Mouse (Mus musculus) liver, postnatal 0 days (tissue): ENCODE measurements around the gene Dusp7. TPM values are rescaled to one million over a fixed set of nuclear protein-coding genes. Genes with fewer than 3 reads are reported as not detected.
A peak's percentile ranks its signal among the peaks of the same experiment; 100 is the strongest.

Experiments used
- ATAC-seq: fragments of 200-750 bp; cut with Nextera tagmentation; 2 replicates; pipeline ENCODE4 v1.8.0; 2017; ENCODE audit warnings: mild to moderate bottlenecking, moderate library complexity
- DNase-seq: peaks from one replicate; pipeline ENCODE4 v3.0.0-alpha.2; 2016
- H3K27ac ChIP-seq: fragments of 300-500 bp; sonication (generic); 2 replicates; pipeline ENCODE4 v1.5.1; 2014; ENCODE audit warnings: antibody characterized with exemption, moderate library complexity, mild to moderate bottlenecking, low read depth
- H3K27me3 ChIP-seq: fragments of 300-500 bp; sonication (generic); 2 replicates; pipeline ENCODE4 v1.6.1; 2014; ENCODE audit warnings: low read length, control low read depth, mixed read lengths; ENCODE audit not compliant: insufficient read depth
- H3K36me3 ChIP-seq: fragments of 300-500 bp; sonication (generic); replicated peaks from 2 replicates; pipeline ENCODE4 v1.6.1; 2014; ENCODE audit warnings: mild to moderate bottlenecking, control low read depth, low read length, moderate library complexity, mixed read lengths; ENCODE audit not compliant: insufficient read depth
- H3K4me1 ChIP-seq: fragments of 300-500 bp; sonication (generic); 2 replicates; pipeline ENCODE4 v1.6.1; 2014; ENCODE audit warnings: antibody characterized with exemption, mild to moderate bottlenecking, control low read depth; ENCODE audit not compliant: insufficient read depth
- H3K4me2 ChIP-seq: fragments of 300-500 bp; sonication (generic); 2 replicates; pipeline ENCODE4 v1.6.1; 2014; ENCODE audit warnings: low read depth, mild to moderate bottlenecking, low read length, moderate library complexity, mixed read lengths
- H3K4me3 ChIP-seq: fragments of 300-500 bp; sonication (generic); 2 replicates; pipeline ENCODE4 v1.5.1; 2014; ENCODE audit warnings: low read depth, low read length
- H3K9ac ChIP-seq: fragments of 300-500 bp; sonication (generic); replicated peaks from 2 replicates; pipeline ENCODE4 v1.6.1; 2014; ENCODE audit warnings: mild to moderate bottlenecking, moderate library complexity
- H3K9me3 ChIP-seq: fragments of 300-500 bp; sonication (generic); 2 replicates; pipeline ENCODE4 v1.6.1; 2016; ENCODE audit warnings: mild to moderate bottlenecking, control low read depth, low read length, mixed read lengths
- CTCF ChIP-seq: sonication (generic); IDR thresholded peaks from 2 replicates; pipeline ENCODE4 v1.5.1; 2016; ENCODE audit warnings: antibody characterized with exemption, low read depth
- EP300 ChIP-seq: IDR thresholded peaks from 2 replicates; pipeline ENCODE4 v1.6.1; 2016; ENCODE audit warnings: antibody characterized with exemption, low read depth, mild to moderate bottlenecking
- WGBS: fragments of 180-500 bp; shearing (Covaris S2); extraction: QIAGEN DNeasy Blood & Tissue Kit; methylation state at CpG from one replicate; pipeline ENCODE4 v1.1.7; 2014; ENCODE audit not compliant: insufficient replicate concordance; 5-methylcytosine and 5-hydroxymethylcytosine counted together
- polyA plus RNA-seq: library from polyadenylated mRNA; unstranded; fragments of >200 nt; fragmentation: Nextera tagmentation; extraction: Ambion mirVana; gene quantifications from 2 replicates; pipeline ENCODE4 v1.2.1, GENCODE M21; 2015

The Dusp7 gene
- polyA plus RNA-seq, 1 experiment from 2014 or later = 3.4 TPM

- no peak for TF ChIP-seq CTCF
- no peak for TF ChIP-seq EP300
- H3K27ac ChIP-seq = no peak overlapping the region
- peak; percentile 10; the same call in 1 of the 2 replicates for ATAC-seq
Measured at GRCm38 (mm10) chr9:106328772-106329511, 39.5 kb upstream of the Dusp7 start.

GRCm38 (mm10) chr9:106332746-106333145, 35.7 kb upstream of the Dusp7 start:
- WGBS = 44% methylated on average over 3 of the region's 3 CpGs
- Histone ChIP-seq H3K9me3 (no peaks in the 10 kb centered on the region), H3K4me1 (no peaks in the 10 kb centered on the region), H3K4me3 (no peak overlapping the region), H3K27ac (no peak overlapping the region), H3K27me3 (no peaks in the 10 kb centered on the region), H3K36me3 (no peaks in the 10 kb centered on the region), H3K4me2 (no peak overlapping the region), H3K9ac (no peak overlapping the region)
- ATAC-seq (no peak), DNase-seq (no peak)
- TF ChIP-seq CTCF = no peak
- TF ChIP-seq EP300 = no peak

More at GRCm38 (mm10) chr9:106328772-106329511, 39.5 kb upstream of the Dusp7 start:
- no peak overlapping the region for H3K4me2 ChIP-seq
- H3K4me1 ChIP-seq = no peaks in the 10 kb centered on the region
- no peak for DNase-seq
- H3K9me3 ChIP-seq = no peaks in the 10 kb centered on the region
- no peak overlapping the region for H3K4me3 ChIP-seq
- no peak overlapping the region for H3K9ac ChIP-seq
- H3K27me3 ChIP-seq = no peaks in the 10 kb centered on the region
- 74% methylated on average over 5 of the region's 5 CpGs for WGBS
- H3K36me3 ChIP-seq = no peaks in the 10 kb centered on the region

GRCm38 (mm10) chr9:106337620-106338019, 30.8 kb upstream of the Dusp7 start:
- Histone ChIP-seq H3K27ac (no peak overlapping the region), H3K4me2 (no peak overlapping the region), H3K9ac (no peak overlapping the region), H3K9me3 (no peaks in the 10 kb centered on the region), H3K27me3 (no peaks in the 10 kb centered on the region), H3K36me3 (no peaks in the 10 kb centered on the region), H3K4me3 (no peak overlapping the region), H3K4me1 (no peaks in the 10 kb centered on the region)
- no peak for DNase-seq
- TF ChIP-seq CTCF (no peak), EP300 (no peak)
- ATAC-seq = no peak
- WGBS = 87% methylated on average over 9 of the region's 9 CpGs

- H3K9me3 ChIP-seq = no peaks in the 10 kb centered on the region
- no peaks in the 10 kb centered on the region for H3K36me3 ChIP-seq
- H3K4me2 ChIP-seq = no peak overlapping the region
- no peaks in the 10 kb centered on the region for H3K4me1 ChIP-seq
- WGBS = 72% methylated on average over 10 of the region's 10 CpGs
- no peak overlapping the region for H3K4me3 ChIP-seq
- no peak overlapping the region for H3K27ac ChIP-seq
- no peak for ATAC-seq
- no peak overlapping the region for H3K9ac ChIP-seq
- DNase-seq = no peak
- H3K27me3 ChIP-seq = no peaks in the 10 kb centered on the region
- no peak for TF ChIP-seq CTCF
- no peak for TF ChIP-seq EP300
Measured at GRCm38 (mm10) chr9:106338462-106339172, 29.8 kb upstream of the Dusp7 start.

GRCm38 (mm10) chr9:106339173-106339558, 29.3 kb upstream of the Dusp7 start:
- DNase-seq = no peak
- Histone ChIP-seq H3K9me3 (no peaks in the 10 kb centered on the region), H3K4me1 (no peaks in the 10 kb centered on the region), H3K27ac (no peak overlapping the region), H3K36me3 (no peaks in the 10 kb centered on the region), H3K9ac (no peak overlapping the region), H3K4me2 (no peak overlapping the region), H3K4me3 (no peak overlapping the region), H3K27me3 (no peaks in the 10 kb centered on the region)
- 90% methylated on average over 6 of the region's 6 CpGs for WGBS
- TF ChIP-seq CTCF (no peak), EP300 (no peak)
- no peak for ATAC-seq

GRCm38 (mm10) chr9:106339730-106340129, 28.7 kb upstream of the Dusp7 start:
- H3K9me3 ChIP-seq = no peaks in the 10 kb centered on the region
- 78% methylated on average over 4 of the region's 4 CpGs for WGBS
- H3K36me3 ChIP-seq = no peaks in the 10 kb centered on the region
- H3K4me1 ChIP-seq = no peaks in the 10 kb centered on the region
- DNase-seq = no peak
- no peak overlapping the region for H3K9ac ChIP-seq
- no peak overlapping the region for H3K4me2 ChIP-seq
- TF ChIP-seq CTCF (no peak), EP300 (no peak)
- H3K27me3 ChIP-seq = no peaks in the 10 kb centered on the region
- no peak overlapping the region for H3K27ac ChIP-seq
- no peak overlapping the region for H3K4me3 ChIP-seq
- ATAC-seq = no peak
